Mouse (Mus musculus) liver, adult 2 months (tissue): ENCODE results near the gene Epgn.
A peak's percentile ranks its signal among the peaks of the same experiment; 100 is the strongest.

Experiments used
- CTCF ChIP-seq: fragments of 200-500 bp; IDR thresholded peaks from 2 replicates; pipeline ENCODE4 v1.5.1; 2011; ENCODE audit warnings: low read depth, low read length, control low read depth
- POLR2A ChIP-seq: fragments of 200-500 bp; IDR thresholded peaks from 2 replicates; pipeline ENCODE4 v1.6.1; 2011; ENCODE audit warnings: low read length, control low read depth; ENCODE audit not compliant: insufficient read depth; ENCODE audit errors: extremely low read depth

- TF ChIP-seq POLR2A (no peak), CTCF (0 out of 2 replicates have a peak, but pooled peaks have one; percentile 9)
Observed at GRCm38 (mm10) chr5:91038547-91038946, 11.3 kb downstream of the Epgn start.
